Mouse (Mus musculus): ENCODE data around the gene Cdr2.

- TF ChIP-seq CTCF (IDR thresholded peaks at IDR 0.05; ENCODE audit: low read depth) (no peak), EP300 (IDR thresholded peaks at IDR 0.05; ENCODE audit: low read depth) (no peak)
Observed at GRCm38 (mm10) chr7:120933110-120933509, 49.0 kb downstream of the Cdr2 start.
